ENCODE assay signal across 12 mouse cellular contexts in genomic region chr8:45808597-45808996, GRCm38 (mm10).
"Had no signal": no experiment of that assay in that cellular context is flagged by ENCODE, and none has a peak within 500 bp of the region (broad histone marks: within the 10 kb centered on the region; RNA-seq: fewer than 3 reads in every experiment).

No protein-coding gene starts in this region.

- DNase-seq: retina, postnatal 1 day; right cerebral cortex, adult 18-20 months; right cerebral cortex, postnatal 14 days; right cerebral cortex, postnatal 25 days; right cerebral cortex, postnatal 4 days; spleen, adult 18-20 months; thymus, adult 18-20 months; thymus, adult 2 months; thymus, postnatal 14 days; thymus, postnatal 25 days; thymus, postnatal 36 days; thymus, postnatal 4 days had no signal
